Mouse (Mus musculus): Measurements from ENCODE around the gene Ndufc2.

DNA sequence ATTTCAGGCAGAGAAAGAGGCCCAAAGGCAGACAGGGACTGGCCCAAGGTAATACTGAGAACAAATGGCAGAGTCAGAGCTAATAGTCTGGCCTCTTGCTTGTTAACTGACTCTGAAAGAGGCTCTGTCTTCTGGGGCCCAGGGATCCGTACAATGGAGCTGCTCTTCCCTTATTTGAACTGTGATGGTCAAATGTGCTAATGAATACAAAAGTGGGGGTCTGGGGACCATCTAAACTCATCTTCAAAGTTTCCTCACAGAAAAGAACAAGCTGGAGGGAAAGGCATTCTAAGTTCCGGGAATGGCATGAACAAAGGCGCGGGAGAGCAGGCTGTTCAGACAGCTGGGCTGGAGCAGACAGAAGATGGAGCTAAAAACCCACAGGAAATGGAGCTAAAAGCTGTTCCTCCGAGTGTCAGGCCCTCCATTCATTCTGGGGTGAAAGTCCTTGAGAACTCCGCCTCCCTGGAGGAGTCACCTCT is 47.3 kb downstream of the Ndufc2 start:
- TF ChIP-seq MAZ (IDR thresholded peaks at IDR 0.05; ENCODE audit: low read depth, low read length) (no peak), CTCF (IDR thresholded peaks at IDR 0.05 in 2 of 3, conservative IDR thresholded peaks at IDR 0.05 in 1 of 3; ENCODE audit: control insufficient read depth in 1 of 3, insufficient read depth in 1 of 3, low read depth in 2 of 3, low read length in 3 of 3, poor library complexity in 1 of 3, severe bottlenecking in 1 of 3) (no peak), NELFE (IDR thresholded peaks at IDR 0.05; ENCODE audit: low read depth, low read length) (no peak), POLR2A (IDR thresholded peaks at IDR 0.05; ENCODE audit: control insufficient read depth in 1 of 2, insufficient read depth in 1 of 2, low read depth in 1 of 2, low read length in 2 of 2, poor library complexity in 1 of 2) (no peak)
